Mouse (Mus musculus) spleen, adult 2 months (tissue): ENCODE measurements around the gene Mog. TPM values are rescaled to one million over a fixed set of nuclear protein-coding genes. Genes with fewer than 3 reads are reported as not detected.

Source experiments
- DNase-seq, 2 experiments: peaks; one replicate each; pipeline versions ENCODE4 v3.0.0 to v3.0.0-alpha.2; 2012 to 2021; ENCODE audit warnings: low spot score in 2 of 2, low read depth in 1 of 2
- H3K27ac ChIP-seq: fragments of 200-500 bp; 2 replicates; pipeline ENCODE4 v1.5.1; 2012; ENCODE audit warnings: low read length, inconsistent platforms; ENCODE audit not compliant: insufficient read depth
- H3K27me3 ChIP-seq: fragments of 200-500 bp; 2 replicates; pipeline ENCODE4 v1.6.1; 2012; ENCODE audit warnings: mild to moderate bottlenecking, moderate library complexity, low read length, inconsistent platforms; ENCODE audit not compliant: control insufficient read depth, insufficient read depth
- H3K36me3 ChIP-seq: fragments of 200-500 bp; 2 replicates; pipeline ENCODE4 v1.6.1; 2012; ENCODE audit warnings: mild to moderate bottlenecking, low read length, inconsistent platforms; ENCODE audit not compliant: control insufficient read depth, insufficient read depth
- H3K4me1 ChIP-seq: fragments of 200-500 bp; 2 replicates; pipeline ENCODE4 v1.6.1; 2011; ENCODE audit warnings: inconsistent platforms; ENCODE audit not compliant: control insufficient read depth, insufficient read depth, insufficient read length
- H3K4me3 ChIP-seq: fragments of 200-500 bp; 2 replicates; pipeline ENCODE4 v1.5.1; 2011; ENCODE audit warnings: mild to moderate bottlenecking, inconsistent platforms; ENCODE audit not compliant: insufficient read depth, insufficient read length; ENCODE audit errors: extremely low read depth
- CTCF ChIP-seq: fragments of 200-500 bp; IDR thresholded peaks from 2 replicates; pipeline ENCODE4 v1.5.1; 2011; ENCODE audit warnings: mild to moderate bottlenecking, inconsistent platforms; ENCODE audit not compliant: insufficient read depth, insufficient read length, insufficient replicate concordance; ENCODE audit errors: extremely low read depth
- POLR2A ChIP-seq: fragments of 200-500 bp; IDR thresholded peaks from 2 replicates; pipeline ENCODE4 v1.6.1; 2011; ENCODE audit warnings: low read depth, low read length, inconsistent platforms
- WGBS: fragments of 180-500 bp; shearing (Covaris S2); methylation state at CpG from one replicate; pipeline ENCODE4 v1.1.7; 2018; 5-methylcytosine and 5-hydroxymethylcytosine counted together
- polyA plus RNA-seq: library from polyadenylated mRNA; depleted of rRNA; stranded (reverse); fragments of >200 nt; gene quantifications from 2 replicates; pipeline ENCODE4 v1.2.3, GENCODE M21; 2012

Mog gene
- polyA plus RNA-seq, 1 experiment: not detected

- TF ChIP-seq POLR2A (no peak), CTCF (no peak)
- no peaks in the 10 kb centered on the region for H3K4me1 ChIP-seq
- H3K36me3 ChIP-seq: no peaks in the 10 kb centered on the region
- H3K27ac ChIP-seq: no peak overlapping the region
- no peak overlapping the region for H3K4me3 ChIP-seq
- no peak for DNase-seq
- no peaks in the 10 kb centered on the region for H3K27me3 ChIP-seq
- 91% methylated on average over 6 of the region's 6 CpGs for WGBS
Measured at GRCm38 (mm10) chr17:37008161-37008560, 15.0 kb downstream of the Mog start.

GRCm38 (mm10) chr17:37003366-37003765 is 19.8 kb downstream of the Mog start:
- no peak for DNase-seq
- Histone ChIP-seq H3K27ac (no peak overlapping the region), H3K4me3 (no peak overlapping the region), H3K4me1 (peaks cover 2% of the 10 kb centered on the region), H3K36me3 (no peaks in the 10 kb centered on the region), H3K27me3 (peaks cover 5% of the 10 kb centered on the region; the same call in 1 of the 2 replicates)
- TF ChIP-seq CTCF: no peak
- no peak for TF ChIP-seq POLR2A
- 74% methylated on average over 4 of the region's 4 CpGs for WGBS

GRCm38 (mm10) chr17:37002364-37003330 is 20.6 kb downstream of the Mog start:
- Histone ChIP-seq H3K27ac (no peak overlapping the region), H3K4me1 (peaks cover 2% of the 10 kb centered on the region), H3K4me3 (peak overlapping the region; percentile 25), H3K36me3 (no peaks in the 10 kb centered on the region), H3K27me3 (peaks cover 5% of the 10 kb centered on the region; the same call in 1 of the 2 replicates)
- DNase-seq: no peak
- 6% methylated on average over 49 of the region's 49 CpGs for WGBS
- TF ChIP-seq CTCF: no peak
- TF ChIP-seq POLR2A: no peak

GRCm38 (mm10) chr17:37000863-37001262 is 22.3 kb downstream of the Mog start, which contains the start of gene Zfp57:
Gene Zfp57, plus strand, starts transcription at chr17:37001163.
- Histone ChIP-seq H3K4me3 (no peak within 1 kb of the TSS), H3K27ac (no peak within 1 kb of the TSS), H3K36me3 (no peaks in the 10 kb centered on the region), H3K27me3 (peaks cover 5% of the 10 kb centered on the region; the same call in 1 of the 2 replicates), H3K4me1 (peaks cover 2% of the 10 kb centered on the region)
- WGBS: 91% methylated on average over 7 of the region's 7 CpGs
- TF ChIP-seq CTCF (no peak), POLR2A (no peak)
- no peak for DNase-seq

GRCm38 (mm10) chr17:36998477-36998876 is 24.7 kb downstream of the Mog start:
- Histone ChIP-seq H3K27me3 (peaks cover 5% of the 10 kb centered on the region; the same call in 1 of the 2 replicates), H3K36me3 (no peaks in the 10 kb centered on the region), H3K27ac (no peak overlapping the region), H3K4me3 (no peak overlapping the region), H3K4me1 (peaks cover 2% of the 10 kb centered on the region)
- 85% methylated on average over 2 of the region's 2 CpGs for WGBS
- TF ChIP-seq CTCF (no peak), POLR2A (no peak)
- DNase-seq: no peak

GRCm38 (mm10) chr17:36997033-36997735 is 26.0 kb downstream of the Mog start:
- WGBS: 32% methylated on average over 7 of the region's 7 CpGs
- H3K27ac ChIP-seq: no peak overlapping the region
- TF ChIP-seq CTCF (peak; percentile 70; the same call in 1 of the 2 replicates), POLR2A (no peak)
- H3K4me3 ChIP-seq: no peak overlapping the region
- H3K4me1 ChIP-seq: peaks cover 1% of the 10 kb centered on the region; the same call in 1 of the 2 replicates
- no peaks in the 10 kb centered on the region for H3K36me3 ChIP-seq
- peak in 1 of 2 experiments; percentile 41 for DNase-seq
- no peaks in the 10 kb centered on the region for H3K27me3 ChIP-seq
